Mouse (Mus musculus): ENCODE data around the gene Snf8. TPM values are rescaled to one million over a fixed set of nuclear protein-coding genes. Genes with fewer than 3 reads are reported as not detected.
A peak's percentile ranks its signal among the peaks of the same experiment; 100 is the strongest.

Snf8 gene
- polyA plus RNA-seq, 1 experiment from 2014 or later, result 132 TPM

DNA sequence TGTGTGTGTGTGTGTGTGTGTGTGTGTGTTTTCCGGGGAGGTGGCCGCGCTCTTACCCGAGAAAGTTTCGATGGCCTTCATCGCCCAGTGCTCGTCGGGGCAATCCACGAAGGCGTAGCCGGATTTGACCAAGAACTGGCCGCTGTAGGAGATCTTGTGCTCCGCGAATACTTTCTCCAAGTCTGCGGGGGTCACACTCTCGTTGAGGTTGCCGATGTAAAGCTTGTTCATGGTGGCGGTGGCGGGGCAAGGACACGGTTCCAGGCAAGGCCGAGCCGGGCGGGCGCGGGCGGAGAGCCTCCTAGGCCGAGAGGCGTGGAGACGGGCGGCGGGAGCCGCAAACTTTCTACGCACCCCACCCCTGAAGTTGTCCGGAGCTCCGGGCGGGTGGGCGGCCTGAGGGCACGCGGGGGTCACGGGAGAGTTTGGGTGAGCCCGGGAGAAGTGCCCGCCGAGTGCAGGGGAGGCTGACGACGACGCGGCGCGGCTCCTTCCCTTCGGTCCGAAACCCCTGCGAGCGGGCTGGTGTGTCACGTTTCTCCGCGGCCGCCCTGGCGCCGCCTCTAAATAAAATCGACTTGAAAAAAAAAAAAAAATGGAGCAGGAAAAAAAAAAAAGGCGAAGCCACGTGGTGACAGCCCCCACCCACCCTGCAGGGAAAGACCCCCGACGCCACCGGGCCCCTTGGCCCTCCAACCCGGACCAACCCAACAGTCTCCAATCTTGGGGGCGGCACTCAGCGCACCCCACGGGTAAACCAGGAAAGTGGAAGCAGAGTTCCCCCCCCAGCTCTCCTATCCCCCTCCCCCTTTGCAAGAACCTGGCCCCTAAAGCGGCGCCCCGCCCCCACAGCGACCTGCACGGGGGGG, 29.0 kb upstream of the Snf8 start, which contains the start of gene Igf2bp1:
Gene Igf2bp1 (minus strand): TSS at position 538 of the 869 bp plus-strand sequence.
- Histone ChIP-seq H3K4me2 (peak within 1 kb of the TSS; percentile 83), H3K9ac (peak within 1 kb of the TSS; percentile 94), H3K27me3 (no peaks in the 10 kb centered on the region), H3K4me3 (peak within 1 kb of the TSS; percentile 89), H3K36me3 (ENCODE audit: poor library complexity, severe bottlenecking) (no peaks in the 10 kb centered on the region), H3K9me3 (replicated peaks) (no peaks in the 10 kb centered on the region), H3K4me1 (peaks cover 32% of the 10 kb centered on the region), H3K27ac (peak within 1 kb of the TSS; percentile 99)
- WGBS, result under 1% methylated on average over 64 of the region's 74 CpGs
- ATAC-seq, result peak; percentile 66

DNA sequence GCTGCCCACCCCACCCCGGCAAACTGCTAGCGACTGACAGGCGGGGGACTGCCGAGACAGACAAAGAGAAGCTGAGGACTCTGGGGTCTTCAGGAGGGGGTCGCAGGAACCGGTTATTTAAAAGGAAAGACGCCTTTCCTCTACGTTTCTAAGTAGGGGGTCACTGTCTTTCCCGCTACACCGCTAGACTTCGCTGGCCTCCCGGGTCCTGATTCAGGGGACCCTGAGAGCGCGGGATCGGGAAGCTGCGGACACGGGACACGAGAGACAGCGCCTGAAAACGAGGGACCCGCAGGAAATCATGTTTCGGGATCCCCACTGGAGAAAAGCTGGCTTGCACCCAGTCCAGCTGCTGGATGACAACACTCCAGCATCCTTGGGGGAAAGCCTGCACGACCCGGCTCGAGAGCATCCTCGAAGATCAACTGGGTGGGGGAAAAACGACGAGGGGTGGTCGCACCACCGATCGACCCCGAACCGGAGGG, 28.3 kb upstream of the Snf8 start:
- H3K27ac ChIP-seq, result peak overlapping the region; percentile 99
- ATAC-seq, result peak; percentile 36
- H3K4me1 ChIP-seq, result peaks cover 26% of the 10 kb centered on the region
- no peaks in the 10 kb centered on the region for H3K27me3 ChIP-seq
- H3K9me3 ChIP-seq (replicated peaks), result no peaks in the 10 kb centered on the region
- WGBS, result 0% methylated on average over 33 of the region's 33 CpGs
- H3K4me2 ChIP-seq, result peak overlapping the region; percentile 83
- peak overlapping the region; percentile 89 for H3K4me3 ChIP-seq
- H3K36me3 ChIP-seq (ENCODE audit: poor library complexity, severe bottlenecking), result no peaks in the 10 kb centered on the region
- peak overlapping the region; percentile 94 for H3K9ac ChIP-seq

DNA sequence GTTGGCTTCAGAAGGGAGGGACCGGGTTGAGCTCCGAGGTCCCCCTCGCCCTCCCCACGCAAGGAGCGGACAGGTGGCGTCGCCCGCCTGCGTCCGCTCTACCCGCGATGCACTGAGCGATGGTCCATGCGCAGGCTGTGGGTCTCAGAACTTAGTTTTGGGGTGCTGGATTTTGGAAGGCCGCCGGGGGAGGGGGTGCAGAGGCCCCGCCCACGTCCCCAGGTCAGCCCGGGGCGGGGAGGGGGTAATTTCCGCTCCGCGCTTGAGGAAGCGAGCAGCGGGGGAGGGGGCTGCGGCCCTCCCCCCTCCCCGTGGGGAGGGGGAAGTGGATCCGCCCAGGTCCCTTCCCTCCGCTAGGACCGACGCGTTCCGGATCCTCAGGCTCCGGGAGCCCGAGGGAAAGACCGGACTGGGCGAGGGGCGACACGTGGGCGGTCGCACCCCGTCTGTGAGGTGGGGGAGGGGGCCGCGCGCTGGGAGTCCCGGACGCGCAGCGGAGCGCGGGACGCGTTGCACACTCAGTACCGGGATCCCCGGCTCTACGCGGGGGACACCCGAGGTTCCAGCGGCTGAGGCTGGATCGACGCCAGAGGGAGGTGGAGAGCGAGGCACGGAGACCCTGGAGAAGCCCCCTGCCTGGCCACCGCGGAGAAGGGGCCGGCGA, 27.7 kb upstream of the Snf8 start:
- ATAC-seq, result peak; percentile 85
- Histone ChIP-seq H3K4me3 (peak overlapping the region; percentile 89), H3K9ac (peak overlapping the region; percentile 94), H3K9me3 (replicated peaks) (no peaks in the 10 kb centered on the region), H3K36me3 (ENCODE audit: poor library complexity, severe bottlenecking) (no peaks in the 10 kb centered on the region), H3K27ac (peak overlapping the region; percentile 99), H3K4me2 (peak overlapping the region; percentile 83), H3K27me3 (no peaks in the 10 kb centered on the region), H3K4me1 (peaks cover 20% of the 10 kb centered on the region)
- WGBS, result under 1% methylated on average over 55 of the region's 67 CpGs

DNA sequence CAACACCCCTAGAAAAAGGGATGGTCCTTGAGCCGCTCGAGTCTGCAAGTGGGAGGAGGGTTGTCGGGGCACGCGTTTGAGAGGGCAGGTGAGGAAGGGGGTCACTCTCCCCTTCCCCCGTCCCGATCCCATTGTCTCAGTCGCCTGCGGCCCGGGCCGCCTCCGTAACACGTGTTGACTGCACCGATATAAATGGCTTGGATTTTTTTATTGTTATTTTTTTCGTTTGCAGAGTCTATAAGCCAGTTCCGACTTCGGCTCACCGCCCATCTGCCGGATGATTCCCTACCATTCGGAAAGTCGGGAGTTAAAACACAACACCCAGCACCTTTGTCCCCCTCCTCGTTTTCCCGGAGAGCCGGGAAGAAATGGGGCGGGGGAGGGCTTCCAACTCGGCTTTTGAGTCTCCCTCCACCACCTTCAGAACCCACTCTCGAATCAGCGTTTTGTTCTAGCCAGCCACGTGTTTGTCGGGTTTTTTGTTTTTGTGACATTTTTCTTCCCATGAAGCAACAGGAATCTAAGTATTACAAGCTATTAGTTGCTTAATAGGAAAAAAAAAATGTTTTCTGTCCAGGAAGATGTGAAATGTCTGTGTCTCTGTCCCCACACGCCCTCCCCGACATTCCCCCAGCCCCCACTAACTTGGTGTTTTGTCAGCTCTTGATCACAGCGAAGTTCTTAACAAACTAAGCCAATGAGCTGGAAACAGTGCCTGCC, 27.0 kb upstream of the Snf8 start:
- Histone ChIP-seq H3K27me3 (no peaks in the 10 kb centered on the region), H3K4me2 (peak overlapping the region; percentile 83), H3K27ac (peak overlapping the region; percentile 99), H3K4me1 (peaks cover 19% of the 10 kb centered on the region), H3K4me3 (peak overlapping the region; percentile 89), H3K9ac (peak overlapping the region; percentile 94), H3K36me3 (ENCODE audit: poor library complexity, severe bottlenecking) (no peaks in the 10 kb centered on the region), H3K9me3 (replicated peaks) (no peaks in the 10 kb centered on the region)
- ATAC-seq, result no peak
- under 1% methylated on average over 33 of the region's 33 CpGs for WGBS

DNA sequence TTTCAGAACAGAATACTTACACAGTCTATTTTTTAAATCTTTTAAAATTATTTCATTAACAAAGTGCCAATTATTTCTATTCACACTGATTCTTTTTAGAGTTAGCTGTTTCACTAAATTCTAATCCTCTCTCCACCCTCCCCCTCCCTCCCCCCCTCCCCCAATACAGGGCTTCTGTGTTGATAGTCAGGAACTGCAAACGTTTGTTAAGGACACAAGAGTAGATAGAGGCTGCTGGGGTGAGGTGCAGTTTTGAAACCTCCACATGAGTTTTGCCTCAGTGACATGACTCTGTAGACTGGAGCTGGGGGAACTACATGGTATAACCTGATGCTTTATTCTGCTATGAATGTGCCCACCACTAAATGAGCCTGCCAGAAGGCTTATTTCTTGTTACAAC, 25.9 kb upstream of the Snf8 start:
- no peaks in the 10 kb centered on the region for H3K36me3 ChIP-seq (ENCODE audit: poor library complexity, severe bottlenecking)
- H3K9ac ChIP-seq, result no peak overlapping the region
- WGBS, result 0% methylated on average over 1 of the region's 1 CpGs
- H3K9me3 ChIP-seq (replicated peaks), result no peaks in the 10 kb centered on the region
- no peak for ATAC-seq
- H3K4me2 ChIP-seq, result no peak overlapping the region
- 0 out of 2 replicates have a peak, but pooled peaks cover 14% of the 10 kb centered on the region for H3K4me1 ChIP-seq
- H3K4me3 ChIP-seq, result no peak overlapping the region
- no peak overlapping the region for H3K27ac ChIP-seq
- H3K27me3 ChIP-seq, result no peaks in the 10 kb centered on the region

DNA sequence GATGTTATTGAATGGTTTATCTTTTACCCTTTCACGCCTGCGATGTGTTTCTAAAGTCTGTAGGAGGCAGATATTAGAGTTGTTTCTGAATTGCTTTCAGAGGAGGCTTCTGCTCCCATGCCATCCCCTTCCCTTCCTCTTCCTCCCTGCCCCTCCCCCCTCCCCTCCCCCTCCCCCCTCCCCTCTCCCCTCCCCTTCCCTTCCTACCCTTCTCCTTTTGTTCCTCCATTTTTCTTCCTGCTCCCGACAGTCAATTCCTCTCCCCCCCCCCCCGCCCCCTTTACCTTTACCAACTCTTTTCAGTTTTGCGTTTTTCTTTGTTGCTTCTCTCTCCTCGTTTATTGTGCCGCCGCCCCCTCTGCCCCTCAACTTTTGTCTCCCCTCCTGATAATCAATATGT, 22.7 kb upstream of the Snf8 start:
- H3K9ac ChIP-seq, result no peak overlapping the region
- no peak overlapping the region for H3K27ac ChIP-seq
- no peak overlapping the region for H3K4me3 ChIP-seq
- WGBS, result 7% methylated on average over 6 of the region's 8 CpGs
- no peaks in the 10 kb centered on the region for H3K36me3 ChIP-seq (ENCODE audit: poor library complexity, severe bottlenecking)
- peak overlapping the region; percentile 22; the same call in 1 of the 2 replicates for H3K4me2 ChIP-seq
- H3K9me3 ChIP-seq (replicated peaks), result no peaks in the 10 kb centered on the region
- no peaks in the 10 kb centered on the region for H3K27me3 ChIP-seq
- H3K4me1 ChIP-seq, result 0 out of 2 replicates have a peak, but pooled peaks cover 14% of the 10 kb centered on the region
- no peak for ATAC-seq

DNA sequence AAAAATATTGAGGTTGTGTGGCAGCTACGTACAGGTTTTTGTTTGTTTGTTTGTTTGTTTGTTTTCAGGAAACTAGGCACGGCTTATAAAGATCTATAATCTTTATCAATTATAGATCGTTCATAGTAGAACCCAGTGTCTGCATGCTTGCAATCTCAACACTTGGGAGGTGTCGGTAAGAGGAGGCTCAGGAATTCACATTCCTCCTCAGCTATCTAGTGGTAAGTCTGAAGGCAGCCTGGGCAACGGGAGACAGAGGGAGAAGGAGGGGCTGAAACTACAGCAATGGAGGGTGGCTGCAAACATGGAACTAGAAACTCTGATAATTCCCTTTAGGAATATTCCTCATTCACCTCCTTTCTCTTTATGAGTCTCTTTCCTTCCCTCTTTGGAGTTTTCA, 19.3 kb upstream of the Snf8 start:
- Histone ChIP-seq H3K36me3 (ENCODE audit: poor library complexity, severe bottlenecking) (no peaks in the 10 kb centered on the region), H3K4me2 (no peak overlapping the region), H3K9ac (no peak overlapping the region), H3K4me1 (0 out of 2 replicates have a peak, but pooled peaks cover 9% of the 10 kb centered on the region), H3K27ac (no peak overlapping the region), H3K27me3 (no peaks in the 10 kb centered on the region), H3K4me3 (no peak overlapping the region), H3K9me3 (replicated peaks) (no peaks in the 10 kb centered on the region)
- WGBS, result 45% methylated on average over 5 of the region's 5 CpGs
- no peak for ATAC-seq

DNA sequence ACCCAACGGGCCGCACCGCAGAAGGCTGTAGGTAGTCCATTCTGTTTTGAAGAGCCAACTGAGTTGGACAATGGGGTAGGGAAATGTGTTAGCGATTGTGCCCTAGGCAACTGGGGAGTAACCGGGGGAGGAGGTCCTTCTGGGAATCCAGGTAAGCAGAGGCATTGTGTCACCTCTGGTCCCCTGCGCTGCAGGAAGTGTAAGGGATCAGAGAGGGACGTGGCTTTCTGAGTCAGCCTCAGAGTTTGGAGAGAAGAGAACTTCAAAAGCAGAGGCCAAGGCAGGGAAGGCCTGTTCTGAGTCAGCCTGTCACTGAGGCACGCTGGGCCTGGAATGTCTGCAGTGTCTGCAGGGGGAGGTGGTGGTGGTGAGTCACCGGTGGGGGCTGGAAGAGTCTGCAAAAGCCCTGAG, 16.7 kb upstream of the Snf8 start:
- Histone ChIP-seq H3K4me2 (no peak overlapping the region), H3K4me1 (0 out of 2 replicates have a peak, but pooled peaks cover 1% of the 10 kb centered on the region), H3K9ac (no peak overlapping the region), H3K9me3 (replicated peaks) (no peaks in the 10 kb centered on the region), H3K27ac (no peak overlapping the region), H3K27me3 (no peaks in the 10 kb centered on the region), H3K36me3 (ENCODE audit: poor library complexity, severe bottlenecking) (no peaks in the 10 kb centered on the region), H3K4me3 (no peak overlapping the region)
- ATAC-seq, result no peak
- 9% methylated on average over 9 of the region's 9 CpGs for WGBS

DNA sequence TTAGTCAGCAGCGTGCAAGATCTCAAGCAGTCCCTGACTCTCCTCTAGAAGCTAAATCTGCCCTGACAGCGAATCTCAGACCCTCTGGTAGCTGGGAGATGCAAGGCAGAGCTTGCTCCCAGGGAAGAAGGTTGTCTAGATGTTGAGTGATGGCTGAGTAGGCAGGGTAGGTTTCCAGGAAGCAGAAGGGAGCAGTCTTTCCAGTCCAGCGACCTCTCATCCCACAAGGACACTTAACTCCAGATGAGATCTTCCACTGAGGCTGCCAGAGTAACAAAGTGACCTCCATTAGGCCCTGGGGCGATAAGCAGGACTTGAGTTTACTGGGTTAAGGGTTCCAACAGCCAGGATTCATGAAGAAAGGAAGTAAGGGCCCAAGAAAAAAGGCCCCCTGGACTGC, 14.1 kb upstream of the Snf8 start:
- no peaks in the 10 kb centered on the region for H3K4me1 ChIP-seq
- H3K9ac ChIP-seq, result no peak overlapping the region
- H3K27me3 ChIP-seq, result no peaks in the 10 kb centered on the region
- no peak overlapping the region for H3K4me2 ChIP-seq
- H3K9me3 ChIP-seq (replicated peaks), result no peaks in the 10 kb centered on the region
- ATAC-seq, result no peak
- 70% methylated on average over 4 of the region's 4 CpGs for WGBS
- H3K36me3 ChIP-seq (ENCODE audit: poor library complexity, severe bottlenecking), result no peaks in the 10 kb centered on the region
- no peak overlapping the region for H3K4me3 ChIP-seq
- H3K27ac ChIP-seq, result no peak overlapping the region

DNA sequence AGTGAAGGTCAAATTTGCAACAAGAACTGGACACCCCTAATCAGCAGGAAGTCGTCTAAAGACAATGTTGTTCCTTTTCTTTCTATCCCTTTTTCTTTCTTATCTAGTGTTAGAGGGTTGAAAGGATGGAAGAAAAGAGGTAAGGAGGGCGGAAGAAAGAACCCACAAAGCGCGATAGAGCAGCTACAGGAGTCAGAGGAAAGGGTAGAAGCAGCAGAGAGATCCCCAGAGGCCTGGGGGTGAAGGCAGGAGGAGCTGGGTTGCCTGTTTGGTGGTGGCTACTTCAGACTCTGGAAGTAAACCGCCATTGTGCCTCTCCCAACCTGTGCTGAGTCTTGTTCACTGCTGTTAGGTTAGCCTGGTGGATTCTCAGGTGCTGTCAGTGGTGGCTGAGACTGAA, 6.6 kb upstream of the Snf8 start:
- no peaks in the 10 kb centered on the region for H3K36me3 ChIP-seq (ENCODE audit: poor library complexity, severe bottlenecking)
- no peak overlapping the region for H3K4me2 ChIP-seq
- no peaks in the 10 kb centered on the region for H3K4me1 ChIP-seq
- peaks cover 13% of the 10 kb centered on the region; the same call in 1 of the 2 replicates for H3K27me3 ChIP-seq
- no peak for ATAC-seq
- H3K9me3 ChIP-seq (replicated peaks), result no peaks in the 10 kb centered on the region
- WGBS, result 72% methylated on average over 5 of the region's 5 CpGs
- H3K9ac ChIP-seq, result no peak overlapping the region
- H3K27ac ChIP-seq, result no peak overlapping the region
- no peak overlapping the region for H3K4me3 ChIP-seq

DNA sequence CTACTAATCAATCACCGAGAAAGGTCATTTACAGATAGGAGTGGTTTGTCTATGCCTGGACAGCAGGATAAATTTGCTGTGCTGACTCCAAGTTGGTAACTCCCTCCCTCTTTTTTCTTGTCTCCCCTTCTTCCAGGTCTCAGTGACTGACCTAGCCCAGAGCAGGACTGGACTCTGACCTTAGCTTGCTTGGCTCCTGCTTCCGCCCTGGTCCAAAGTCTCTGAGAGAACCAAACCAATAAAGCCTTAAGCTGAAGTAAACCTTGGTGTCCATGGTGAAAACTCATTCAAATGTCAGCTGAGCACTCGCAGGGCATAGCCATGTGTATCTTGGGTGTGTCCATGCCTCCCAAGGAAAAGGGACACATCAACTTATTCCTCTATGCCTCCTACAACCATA, 4.1 kb upstream of the Snf8 start:
- 84% methylated on average over 3 of the region's 3 CpGs for WGBS
- Histone ChIP-seq H3K9ac (no peak overlapping the region), H3K4me2 (no peak overlapping the region), H3K27me3 (peaks cover 13% of the 10 kb centered on the region; the same call in 1 of the 2 replicates), H3K4me1 (peaks cover 12% of the 10 kb centered on the region), H3K9me3 (replicated peaks) (no peaks in the 10 kb centered on the region), H3K27ac (no peak overlapping the region), H3K36me3 (ENCODE audit: poor library complexity, severe bottlenecking) (no peaks in the 10 kb centered on the region), H3K4me3 (no peak overlapping the region)
- no peak for ATAC-seq
